Mouse (Mus musculus) cerebellum, postnatal 14 days (tissue): Measurements from ENCODE around the gene Tmem167.
"Not testable (repeated sequence)": the region's sequence is repeated elsewhere in the genome, so short reads cannot be mapped to it uniquely, and the experiment has no call there.

Experiments used
- DNase-seq, 2 experiments: peaks; one replicate each; pipeline ENCODE4 v3.0.0; 2021; ENCODE audit warnings: mixed read lengths in 2 of 2

Gene Tmem167

DNA sequence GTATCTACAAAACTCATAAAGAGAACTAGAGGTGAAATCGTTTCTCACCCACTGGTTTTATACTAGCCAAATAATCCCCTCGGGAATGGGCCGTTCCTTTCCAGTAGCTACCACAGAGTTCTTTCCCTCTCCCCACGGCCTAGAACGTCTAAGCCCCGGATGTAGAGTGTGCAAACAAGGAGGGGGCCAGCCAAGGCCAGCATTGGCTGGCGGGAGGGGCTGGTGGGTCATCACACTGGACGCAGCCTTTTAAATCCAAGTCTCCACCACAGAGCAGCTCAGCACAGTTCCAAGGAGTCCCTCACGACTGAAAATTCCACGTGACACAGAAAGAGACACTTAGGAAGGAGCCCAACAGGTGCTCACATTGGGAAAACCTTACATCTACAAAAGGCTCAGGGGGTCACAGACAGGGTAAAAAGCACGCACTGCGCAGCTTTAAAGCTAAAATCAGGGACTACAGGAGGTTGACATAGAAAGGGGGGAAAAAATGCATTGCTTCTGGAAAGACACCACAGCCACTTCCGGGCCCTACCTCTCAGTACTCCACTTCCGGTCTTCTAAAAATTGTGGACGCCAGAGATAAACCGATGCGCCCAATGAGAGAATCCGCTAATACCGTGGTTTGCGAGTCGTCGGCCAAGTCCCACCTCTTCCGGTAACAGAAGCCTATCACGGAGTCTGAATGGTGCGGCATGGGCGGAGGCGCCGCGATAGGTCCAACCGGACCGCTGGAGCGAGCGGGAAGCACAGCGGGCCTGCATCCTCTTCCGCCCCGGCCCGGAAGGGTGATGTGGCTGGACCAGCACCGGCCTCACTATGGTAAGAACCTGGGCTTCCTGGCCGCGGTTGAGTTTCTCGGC is at the start of gene Tmem167, which contains the start of gene Xrcc4:
Gene Tmem167 (plus strand): TSS at position 162 of the 863 bp plus-strand sequence.
Gene Xrcc4 (minus strand): TSS at position 647 of the 863 bp plus-strand sequence.
- DNase-seq: peak; percentile 96 to 97

DNA sequence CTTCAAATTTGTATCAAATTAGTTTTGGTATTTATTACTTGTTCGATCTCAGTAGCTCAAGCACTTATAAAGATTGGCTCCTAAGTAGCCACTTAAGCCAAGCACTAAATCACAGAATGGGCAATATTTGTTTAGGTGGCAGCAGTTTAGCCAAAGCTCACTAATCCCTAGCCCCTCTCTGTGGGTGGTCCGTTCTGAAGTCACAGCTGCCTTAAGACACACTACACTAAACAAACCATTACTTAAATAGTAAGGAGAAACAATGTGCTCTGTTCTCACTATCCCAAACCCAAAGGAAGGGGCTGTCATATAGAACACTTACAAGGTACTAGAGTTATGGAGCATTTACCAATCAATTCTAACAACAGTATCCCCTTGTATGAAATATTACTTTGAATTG is 49.3 kb upstream of the Tmem167 start:
- DNase-seq: no peak

DNA sequence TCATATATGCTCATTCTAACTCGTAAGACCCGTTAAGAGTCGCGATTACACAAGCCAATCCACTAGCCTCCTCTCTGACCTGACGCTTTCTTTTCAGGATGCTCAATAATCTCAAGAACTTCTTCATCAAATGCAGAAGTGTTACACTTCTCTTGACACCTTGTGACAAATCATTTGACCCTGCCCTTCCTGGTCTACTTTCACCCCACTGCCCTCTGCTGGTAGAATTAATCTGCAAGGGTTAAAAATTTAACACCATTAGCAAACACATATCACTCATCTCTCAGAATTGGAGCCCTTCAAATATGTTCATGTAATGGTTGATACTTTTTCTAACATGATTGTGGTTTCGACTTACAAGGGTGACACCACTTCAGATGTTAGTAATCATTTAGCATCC is 37.2 kb upstream of the Tmem167 start:
- DNase-seq: no peak

GRCm38 (mm10) chr13:90052408-90052807 is 36.5 kb upstream of the Tmem167 start:
- no peak for DNase-seq

GRCm38 (mm10) chr13:90061877-90062276 is 27.0 kb upstream of the Tmem167 start:
- no peak for DNase-seq

DNA sequence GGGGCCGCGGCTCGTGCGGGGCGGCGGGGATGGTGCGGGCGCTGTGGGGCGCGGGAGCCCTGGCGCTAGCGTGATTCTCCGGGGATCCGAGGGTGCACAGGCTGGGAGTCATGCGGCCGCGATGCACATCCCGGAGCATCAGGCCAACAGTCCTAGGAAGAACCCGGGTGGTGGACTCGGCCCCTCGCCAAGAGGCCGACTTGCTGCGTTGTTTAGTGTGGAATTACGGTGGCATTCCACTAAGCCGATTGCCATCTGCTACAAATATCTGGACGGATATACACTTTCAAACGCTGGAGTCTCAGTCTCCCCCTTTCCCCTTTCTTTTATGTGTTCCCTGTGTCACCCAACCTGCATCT is 881 bp downstream of the Tmem167 start:
- no peak for DNase-seq

- no peak for DNase-seq
Measured at GRCm38 (mm10) chr13:90101514-90101913, 12.6 kb downstream of the Tmem167 start.

DNA sequence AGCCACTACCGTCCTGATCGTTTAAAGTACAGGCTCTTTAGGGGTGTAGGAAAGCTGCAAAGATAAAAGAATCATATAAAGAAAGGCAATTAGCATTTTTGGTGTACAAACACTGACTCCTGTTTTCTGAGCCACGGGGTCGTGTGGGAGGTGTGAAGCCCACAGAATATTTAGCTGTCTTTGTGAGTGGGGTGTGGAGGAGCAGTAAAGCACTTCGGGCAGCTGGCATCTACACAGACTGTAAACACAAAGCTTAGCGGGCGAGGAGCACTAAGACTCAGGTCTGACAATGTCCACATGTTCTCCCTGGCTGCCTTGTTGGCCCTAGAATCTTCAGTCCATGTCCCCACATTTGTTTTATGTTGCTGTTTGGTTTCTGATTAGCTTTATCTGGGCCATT is 17.2 kb downstream of the Tmem167 start:
- no peak for DNase-seq

- DNase-seq: not testable (repeated sequence)
Measured at GRCm38 (mm10) chr13:90108746-90109145, 19.8 kb downstream of the Tmem167 start.

DNA sequence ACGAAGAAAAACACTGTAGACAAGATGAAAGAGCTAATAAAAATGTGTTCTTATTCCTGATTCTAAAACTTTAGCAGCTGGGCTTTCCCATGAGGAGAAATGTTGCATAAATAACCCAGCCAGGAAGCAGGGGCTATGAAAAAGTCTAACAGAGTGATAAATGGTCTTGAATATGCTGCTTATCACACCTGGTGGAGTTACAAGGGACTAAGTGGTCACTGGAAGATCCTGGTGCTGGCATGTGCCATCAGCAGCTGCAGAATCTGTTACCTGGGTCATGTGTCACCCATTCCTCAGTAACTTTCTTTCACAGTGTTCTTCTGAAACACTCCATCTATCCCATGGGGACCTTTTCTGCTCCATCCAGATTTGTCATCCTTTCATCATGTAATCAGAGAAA is 22.8 kb downstream of the Tmem167 start:
- DNase-seq: no peak

DNA sequence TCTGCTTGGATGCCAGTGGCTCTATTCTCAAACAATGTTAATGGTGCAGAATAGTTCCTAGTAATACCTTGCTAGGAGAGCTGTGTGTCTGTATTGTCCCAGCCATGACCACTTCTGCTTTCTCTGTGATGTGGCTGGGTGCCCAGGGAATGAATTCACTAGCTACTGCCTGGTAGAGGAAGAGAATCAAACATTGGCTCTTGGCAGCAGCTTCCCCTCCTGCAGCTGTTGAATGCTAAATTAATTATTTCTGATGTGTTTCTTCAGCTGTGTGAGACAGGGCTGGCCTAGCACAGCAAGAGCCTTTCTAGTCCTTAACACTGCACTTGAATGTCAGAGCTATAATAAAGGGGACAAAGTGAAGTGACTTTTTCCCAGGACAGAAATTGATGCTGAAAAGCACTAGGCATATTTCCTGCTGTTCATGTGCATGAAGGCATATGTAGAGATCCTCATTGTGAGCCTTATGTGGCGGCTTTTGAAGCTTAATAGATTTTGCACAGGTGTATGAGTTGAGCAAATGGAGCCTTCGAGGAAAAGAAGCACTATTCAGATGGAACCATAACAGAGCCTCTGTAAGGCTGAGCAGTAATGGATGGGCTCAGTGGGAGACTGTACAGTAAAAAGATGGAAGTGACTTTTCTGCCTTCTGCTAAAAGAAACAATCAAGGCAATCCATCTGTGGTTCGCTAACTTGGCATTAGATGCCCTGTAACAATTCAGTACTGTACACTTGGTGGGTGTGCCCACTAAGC is 47.4 kb downstream of the Tmem167 start:
- peak; percentile 57 to 75 for DNase-seq

GRCm38 (mm10) chr13:90141681-90142080 is 52.8 kb downstream of the Tmem167 start:
- no peak for DNase-seq

DNA sequence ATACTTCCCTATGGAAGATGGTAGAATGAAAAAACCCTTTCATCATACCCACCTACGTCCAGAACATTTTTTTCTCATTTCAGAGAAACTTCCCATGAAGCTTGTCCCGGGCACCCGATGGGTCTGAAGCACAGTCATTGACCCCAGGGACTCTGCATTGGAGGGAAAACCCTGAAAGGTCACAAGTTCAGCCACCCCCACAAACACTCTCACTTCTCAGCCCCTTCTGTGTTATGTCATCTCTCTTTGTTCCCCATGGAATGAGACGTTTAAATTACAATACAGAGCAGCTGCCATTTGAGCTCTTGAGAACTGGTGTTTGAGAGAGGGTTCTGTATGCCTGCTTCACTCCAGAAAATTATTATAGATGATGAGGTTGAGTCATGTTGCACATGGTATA is 54.3 kb downstream of the Tmem167 start:
- no peak for DNase-seq

GRCm38 (mm10) chr13:90151881-90152280 is 63.0 kb downstream of the Tmem167 start:
- no peak for DNase-seq

DNA sequence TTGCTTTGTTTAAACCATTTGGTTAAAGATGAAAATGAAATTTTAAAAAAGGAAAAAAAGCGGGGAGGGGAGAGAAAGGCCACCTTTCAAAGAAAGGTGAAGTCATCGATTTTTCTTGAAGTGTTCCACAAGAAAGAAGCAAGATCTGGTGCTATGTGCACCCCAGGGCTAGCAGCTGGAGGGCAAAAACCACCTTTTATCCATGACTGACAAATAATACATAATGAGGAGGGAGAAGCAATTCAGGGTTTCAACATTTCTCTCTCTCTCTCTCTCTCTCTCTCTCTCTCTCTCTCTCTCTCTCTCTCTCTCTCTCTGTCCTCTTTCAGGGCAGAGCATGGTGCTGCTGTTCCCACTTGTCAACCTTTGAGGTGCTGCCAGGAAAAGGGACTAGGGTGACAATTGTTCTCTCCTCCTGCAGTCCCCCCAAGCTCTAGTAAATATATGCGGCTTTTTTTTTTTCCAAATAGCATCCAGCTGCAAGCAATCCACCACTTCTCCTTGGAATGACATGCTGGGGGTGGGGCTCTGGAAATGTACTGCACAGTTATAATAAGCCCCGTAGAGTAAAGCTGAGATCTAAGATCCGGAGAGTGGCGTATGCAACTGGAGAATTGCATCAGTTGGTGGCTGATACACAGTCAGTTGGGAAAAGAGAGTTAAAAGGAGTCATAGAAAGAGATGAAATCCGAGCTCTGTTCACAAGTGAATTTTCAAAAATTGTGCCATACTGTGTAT is 63.8 kb downstream of the Tmem167 start:
- no peak for DNase-seq

DNA sequence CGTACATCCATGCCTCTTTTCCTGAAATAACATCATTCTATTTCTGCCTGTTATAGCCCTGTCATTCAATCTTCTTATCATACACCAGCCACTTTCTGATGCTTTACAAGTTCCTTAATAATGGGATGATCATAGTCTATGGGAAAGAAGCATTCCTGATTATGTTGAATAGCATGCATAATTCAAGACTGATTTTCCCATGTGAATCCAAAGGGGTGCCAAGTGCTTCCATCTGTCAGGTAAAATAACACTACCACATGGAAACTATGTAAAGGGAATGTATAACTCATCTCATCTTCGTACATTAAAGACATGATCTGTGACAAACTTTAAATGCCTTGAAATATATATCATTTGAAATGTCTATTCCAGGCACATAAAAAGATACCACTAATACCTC is 75.2 kb downstream of the Tmem167 start:
- no peak for DNase-seq

DNA sequence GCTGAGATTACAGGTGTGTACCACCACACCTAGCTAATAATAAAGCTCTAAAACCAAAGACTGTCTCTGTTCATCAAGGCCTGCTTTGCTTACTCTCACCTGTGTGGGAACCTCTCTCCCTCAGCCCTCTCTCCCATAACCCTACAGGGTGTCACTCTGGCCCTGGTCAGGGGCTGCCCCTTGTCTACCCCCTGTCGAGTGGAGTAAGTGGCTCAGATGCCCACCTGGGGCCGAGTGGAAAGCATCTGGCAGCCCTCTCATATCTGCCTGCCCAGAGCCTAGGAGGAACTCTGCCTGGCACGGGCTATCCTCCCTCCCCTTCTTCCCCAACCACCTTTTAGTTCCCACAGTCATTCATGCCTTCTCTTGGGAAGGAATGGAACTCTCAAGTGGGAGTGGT is 78.1 kb downstream of the Tmem167 start:
- DNase-seq: no peak

DNA sequence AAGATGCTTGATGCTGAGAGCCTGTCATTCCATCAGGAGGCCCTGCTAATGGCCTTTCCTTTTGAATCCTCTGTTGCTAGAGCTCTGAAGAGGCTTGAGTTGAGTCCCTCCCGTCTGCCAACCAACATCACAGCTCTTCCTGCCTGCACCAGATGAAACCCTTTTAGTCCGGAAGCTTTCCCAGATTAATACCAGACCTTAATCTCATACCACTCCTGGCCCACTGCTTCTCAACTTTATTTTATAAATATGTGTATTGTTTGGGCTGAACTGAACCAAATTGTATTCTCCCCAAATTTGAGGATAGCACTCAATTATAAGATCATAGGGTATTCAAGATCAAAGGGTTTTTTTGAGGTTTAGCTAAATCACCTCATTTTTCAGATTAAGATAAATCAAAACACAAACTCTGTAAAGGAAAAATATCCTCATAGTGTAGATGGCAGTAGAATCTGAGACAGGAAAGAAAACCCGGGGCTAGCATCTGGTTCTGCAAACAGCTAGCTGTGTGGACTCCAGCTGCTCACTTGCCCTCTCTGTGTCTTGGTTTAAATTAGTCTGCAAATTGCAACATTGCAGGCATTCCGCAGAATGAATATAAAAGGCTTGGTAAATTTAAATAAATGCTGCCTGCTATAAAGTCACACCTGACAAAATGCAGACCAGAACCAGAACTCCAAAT is 81.3 kb downstream of the Tmem167 start:
- DNase-seq: no peak

DNA sequence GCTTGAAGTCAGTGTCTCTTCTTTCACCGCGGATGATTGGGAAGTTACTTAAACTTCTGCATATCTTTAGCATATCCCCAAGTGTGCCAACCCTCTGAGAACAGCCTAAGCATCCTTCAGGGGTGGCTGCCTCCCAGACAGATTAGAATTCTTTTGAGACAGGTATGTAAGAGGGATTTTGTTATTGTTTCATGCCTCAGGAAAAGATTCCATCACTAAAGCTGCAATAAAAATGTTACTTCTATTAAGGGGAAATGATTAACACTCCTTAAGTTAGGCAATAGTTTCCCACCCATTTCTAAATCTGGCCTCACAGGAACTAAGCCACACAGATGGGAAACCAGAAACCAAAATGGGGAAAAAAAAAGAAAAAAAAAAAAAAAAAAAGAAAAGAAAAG is 81.9 kb downstream of the Tmem167 start:
- DNase-seq: no peak

DNA sequence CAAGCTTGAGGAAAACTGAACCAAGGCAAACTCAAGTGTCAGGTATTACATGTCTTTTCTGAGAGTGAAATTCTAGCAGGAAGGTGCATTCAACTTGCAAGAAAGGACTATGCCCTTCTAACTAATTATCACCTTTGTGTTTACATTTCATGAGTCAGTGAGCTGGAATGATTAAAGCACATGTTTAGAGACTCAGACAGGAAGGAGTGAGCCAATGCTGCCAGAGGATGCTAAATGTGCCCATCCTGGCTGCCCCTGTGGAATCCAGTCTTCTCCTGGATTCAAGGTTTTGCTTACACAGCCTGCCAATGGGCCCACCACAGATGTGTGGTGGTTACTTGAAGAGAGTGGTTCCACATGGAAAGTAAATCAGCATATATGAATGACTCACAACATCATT is 82.5 kb downstream of the Tmem167 start:
- DNase-seq: no peak

DNA sequence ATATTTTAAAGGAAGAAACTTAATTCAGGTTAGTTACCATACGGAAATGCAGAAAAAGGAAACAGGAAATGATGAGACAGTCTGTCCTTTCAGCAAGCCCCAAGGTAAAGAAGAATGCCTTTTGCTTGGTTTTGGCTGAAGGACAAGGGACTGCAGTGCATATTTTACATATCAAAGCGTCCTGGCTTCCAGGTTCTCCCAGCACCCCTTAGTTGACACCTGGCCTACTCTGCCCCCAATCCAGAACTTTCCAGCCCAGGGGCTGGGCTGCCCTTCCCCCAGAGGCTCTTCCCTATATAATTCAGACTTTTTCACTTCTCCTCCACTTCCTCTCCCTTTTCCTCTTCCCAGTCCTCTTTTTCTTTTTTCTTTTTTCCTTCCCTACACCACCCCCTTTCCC is 86.7 kb downstream of the Tmem167 start:
- DNase-seq: no peak

DNA sequence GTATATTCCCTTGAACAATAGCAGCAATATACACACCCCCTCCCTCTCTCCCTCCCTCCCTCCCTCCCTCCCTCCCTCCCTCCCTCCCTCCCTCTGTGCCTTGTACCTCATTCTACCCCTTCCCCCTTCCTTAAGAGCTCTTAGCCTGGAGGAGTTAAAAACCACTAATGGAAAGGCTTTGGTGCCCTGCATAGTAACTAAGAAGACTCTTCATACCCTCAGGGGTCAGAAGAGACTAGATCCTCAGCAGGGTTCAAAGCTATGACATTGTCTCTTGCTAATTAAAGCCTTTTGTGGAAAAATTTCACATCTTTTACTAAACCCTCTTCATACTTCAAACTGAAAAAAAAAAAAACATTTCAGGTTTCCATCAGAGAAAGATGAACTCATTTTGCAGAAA is 93.3 kb downstream of the Tmem167 start:
- DNase-seq: no peak

GRCm38 (mm10) chr13:90183536-90183935 is 94.6 kb downstream of the Tmem167 start:
- DNase-seq: no peak
